Mouse (Mus musculus): ENCODE measurements around the gene Kazn. TPM values are rescaled to one million over a fixed set of nuclear protein-coding genes. Genes with fewer than 3 reads are reported as not detected.

Kazn gene
- total RNA-seq, 2 experiments from 2014 or later, result 5.2 to 5.9 TPM

- DNase-seq, result no peak
- intact Hi-C loops (cut with DNase I), result loop anchor here (5.0 kb wide), 2 partner anchors 242 to 638 kb away; no protein-coding TSS in a partner anchor
These were observed 5.4 kb upstream of the Kazn start for GRCm38 (mm10) chr4:142244641-142245040.

GRCm38 (mm10) chr4:142242750-142243383 lies 3.7 kb upstream of the Kazn start:
- intact Hi-C loops (cut with DNase I), result no loop called here
- no peak for DNase-seq

GRCm38 (mm10) chr4:142242164-142242563 lies 3.0 kb upstream of the Kazn start:
- no peak for DNase-seq
- intact Hi-C loops (cut with DNase I), result no loop called here

GRCm38 (mm10) chr4:142240874-142241273 lies 1.7 kb upstream of the Kazn start:
- intact Hi-C loops (cut with DNase I), result no loop called here
- no peak for DNase-seq

GRCm38 (mm10) chr4:142238486-142239239 lies 538 bp downstream of the Kazn start:
- DNase-seq, result peak; percentile 77 to 83
- intact Hi-C loops (cut with DNase I), result loop anchor here (2.0 kb wide), 1 partner anchor 86 kb away; no protein-coding TSS in a partner anchor

GRCm38 (mm10) chr4:142238041-142238440 lies 1.2 kb downstream of the Kazn start:
- DNase-seq, result peak; percentile 43 to 50
- intact Hi-C loops (cut with DNase I), result loop anchor here (2.0 kb wide), 1 partner anchor 85 kb away; no protein-coding TSS in a partner anchor

GRCm38 (mm10) chr4:142236681-142237080 lies 2.5 kb downstream of the Kazn start:
- no peak for DNase-seq
- intact Hi-C loops (cut with DNase I), result no loop called here

GRCm38 (mm10) chr4:142235426-142235825 lies 3.8 kb downstream of the Kazn start:
- no peak for DNase-seq
- intact Hi-C loops (cut with DNase I), result no loop called here

- intact Hi-C loops (cut with DNase I), result no loop called here
- no peak for DNase-seq
These were observed 4.4 kb downstream of the Kazn start for GRCm38 (mm10) chr4:142234828-142235227.

GRCm38 (mm10) chr4:142228821-142229575 lies 10.2 kb downstream of the Kazn start:
- DNase-seq, result no peak
- intact Hi-C loops (cut with DNase I), result no loop called here

GRCm38 (mm10) chr4:142223898-142224645 lies 15.1 kb downstream of the Kazn start:
- DNase-seq, result peak in 1 of 2 experiments; percentile 31
- intact Hi-C loops (cut with DNase I), result no loop called here

GRCm38 (mm10) chr4:142222385-142222784 lies 16.8 kb downstream of the Kazn start:
- no peak for DNase-seq
- intact Hi-C loops (cut with DNase I), result no loop called here

GRCm38 (mm10) chr4:142221757-142222072 lies 17.5 kb downstream of the Kazn start:
- no peak for DNase-seq
- intact Hi-C loops (cut with DNase I), result no loop called here

- DNase-seq, result peak; percentile 22 to 42
These were observed 18.0 kb downstream of the Kazn start for GRCm38 (mm10) chr4:142221025-142221756.

GRCm38 (mm10) chr4:142218997-142219396 lies 20.2 kb downstream of the Kazn start:
- intact Hi-C loops (cut with DNase I), result no loop called here
- DNase-seq, result no peak

More at GRCm38 (mm10) chr4:142221025-142221756, 18.0 kb downstream of the Kazn start:
- intact Hi-C loops (cut with DNase I), result no loop called here

- DNase-seq, result no peak
- intact Hi-C loops (cut with DNase I), result no loop called here
These were observed 22.2 kb downstream of the Kazn start for GRCm38 (mm10) chr4:142217048-142217447.

GRCm38 (mm10) chr4:142215760-142216159 lies 23.4 kb downstream of the Kazn start:
- intact Hi-C loops (cut with DNase I), result no loop called here
- no peak for DNase-seq

GRCm38 (mm10) chr4:142214532-142214931 lies 24.7 kb downstream of the Kazn start:
- intact Hi-C loops (cut with DNase I), result no loop called here
- no peak for DNase-seq

- no peak for DNase-seq
- intact Hi-C loops (cut with DNase I), result no loop called here
These were observed 26.8 kb downstream of the Kazn start for GRCm38 (mm10) chr4:142212425-142212824.

GRCm38 (mm10) chr4:142209884-142210283 lies 29.3 kb downstream of the Kazn start:
- peak; percentile 47 to 57 for DNase-seq
- intact Hi-C loops (cut with DNase I), result no loop called here
